Mouse (Mus musculus) midbrain, embryonic 15.5 days (tissue): ENCODE results near the gene Me1. TPM values are rescaled to one million over a fixed set of nuclear protein-coding genes. Genes with fewer than 3 reads are reported as not detected.

Experiments used
- ATAC-seq: fragments of 200-750 bp; cut with Nextera tagmentation; replicated peaks from 2 replicates; pipeline ENCODE4 v1.8.0; 2017; ENCODE audit warnings: moderate TSS enrichment
- H3K27ac ChIP-seq: fragments of 300-500 bp; sonication (generic); 2 replicates; pipeline ENCODE4 v1.5.1; 2015; ENCODE audit warnings: mild to moderate bottlenecking, inconsistent platforms
- H3K27me3 ChIP-seq: fragments of 300-500 bp; sonication (generic); replicated peaks from 2 replicates; pipeline ENCODE4 v1.6.1; 2015; ENCODE audit warnings: inconsistent platforms
- H3K36me3 ChIP-seq: fragments of 300-500 bp; sonication (generic); replicated peaks from 2 replicates; pipeline ENCODE4 v1.6.1; 2015; ENCODE audit warnings: inconsistent platforms
- H3K4me1 ChIP-seq: fragments of 300-500 bp; sonication (generic); 2 replicates; pipeline ENCODE4 v1.6.1; 2015; ENCODE audit warnings: inconsistent platforms
- H3K4me2 ChIP-seq: fragments of 300-500 bp; sonication (generic); 2 replicates; pipeline ENCODE4 v1.6.1; 2015; ENCODE audit warnings: inconsistent platforms, mild to moderate bottlenecking, moderate library complexity
- H3K4me3 ChIP-seq: fragments of 300-500 bp; sonication (generic); 2 replicates; pipeline ENCODE4 v1.5.1; 2015; ENCODE audit warnings: mild to moderate bottlenecking, inconsistent platforms
- H3K9ac ChIP-seq: fragments of 300-500 bp; sonication (generic); 2 replicates; pipeline ENCODE4 v1.6.1; 2015; ENCODE audit warnings: mild to moderate bottlenecking, inconsistent platforms
- H3K9me3 ChIP-seq: fragments of 300-500 bp; sonication (generic); 2 replicates; pipeline ENCODE4 v1.6.1; 2016; ENCODE audit warnings: inconsistent platforms
- whole genome bisulfite sequencing: fragments of 180-500 bp; shearing (Covaris S2); methylation state at CpG from one replicate; pipeline ENCODE4 v1.1.7; 2015; ENCODE audit warnings: mixed read lengths; 5-methylcytosine and 5-hydroxymethylcytosine counted together
- polyA plus RNA-seq: library from polyadenylated mRNA; unstranded; fragments of >200 nt; fragmentation: Nextera tagmentation; extraction: Ambion mirVana; gene quantifications from 2 replicates; pipeline ENCODE4 v1.2.1, GENCODE M21; 2015

The Me1 gene
- polyA plus RNA-seq, 1 experiment from 2014 or later = 40.6 TPM

DNA sequence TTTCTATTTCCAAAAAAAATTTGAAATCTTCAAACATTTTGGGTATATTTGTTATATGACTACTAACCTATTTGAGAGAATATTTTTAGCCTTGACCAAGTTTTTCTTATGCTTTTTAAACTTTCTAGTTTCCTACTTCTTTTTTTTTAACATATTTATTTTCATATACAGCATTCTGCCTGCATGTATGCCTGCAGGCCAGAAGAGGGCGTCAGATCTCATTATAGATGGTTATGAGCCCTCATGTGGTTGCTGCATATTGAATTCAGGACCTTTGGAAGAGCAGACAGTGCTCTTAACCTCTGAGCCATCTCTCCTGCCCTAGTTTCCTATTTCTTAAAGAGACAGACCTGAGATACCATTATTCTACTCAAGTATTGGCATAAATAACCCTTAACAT, 48.9 kb downstream of the Me1 start:
- H3K4me2 ChIP-seq = no peak overlapping the region
- no peaks in the 10 kb centered on the region for H3K4me1 ChIP-seq
- WGBS = 2% methylated on average over 1 of the region's 1 CpGs
- H3K4me3 ChIP-seq = no peak overlapping the region
- H3K27ac ChIP-seq = no peak overlapping the region
- no peak overlapping the region for H3K9ac ChIP-seq
- no peaks in the 10 kb centered on the region for H3K27me3 ChIP-seq
- no peaks in the 10 kb centered on the region for H3K36me3 ChIP-seq
- H3K9me3 ChIP-seq = no peaks in the 10 kb centered on the region
- ATAC-seq = no peak

GRCm38 (mm10) chr9:86643497-86643896, 52.3 kb downstream of the Me1 start:
- no peaks in the 10 kb centered on the region for H3K4me1 ChIP-seq
- no peak overlapping the region for H3K4me3 ChIP-seq
- H3K9me3 ChIP-seq = no peaks in the 10 kb centered on the region
- 91% methylated on average over 4 of the region's 4 CpGs for WGBS
- ATAC-seq = no peak
- no peak overlapping the region for H3K4me2 ChIP-seq
- no peaks in the 10 kb centered on the region for H3K27me3 ChIP-seq
- no peak overlapping the region for H3K9ac ChIP-seq
- no peaks in the 10 kb centered on the region for H3K36me3 ChIP-seq
- H3K27ac ChIP-seq = no peak overlapping the region

- no peaks in the 10 kb centered on the region for H3K36me3 ChIP-seq
- no peak overlapping the region for H3K27ac ChIP-seq
- no peaks in the 10 kb centered on the region for H3K4me1 ChIP-seq
- 59% methylated on average over 6 of the region's 6 CpGs for WGBS
- H3K9me3 ChIP-seq = no peaks in the 10 kb centered on the region
- H3K9ac ChIP-seq = no peak overlapping the region
- no peak overlapping the region for H3K4me3 ChIP-seq
- H3K4me2 ChIP-seq = no peak overlapping the region
- H3K27me3 ChIP-seq = no peaks in the 10 kb centered on the region
- ATAC-seq = no peak
Measured at GRCm38 (mm10) chr9:86638771-86639170, 57.0 kb downstream of the Me1 start.

- no peak overlapping the region for H3K27ac ChIP-seq
- ATAC-seq = no peak
Measured at GRCm38 (mm10) chr9:86631153-86631552, 64.6 kb downstream of the Me1 start.

GRCm38 (mm10) chr9:86630352-86630931, 65.3 kb downstream of the Me1 start:
- no peaks in the 10 kb centered on the region for H3K4me1 ChIP-seq
- H3K27ac ChIP-seq = no peak overlapping the region
- no peaks in the 10 kb centered on the region for H3K9me3 ChIP-seq
- no peaks in the 10 kb centered on the region for H3K27me3 ChIP-seq
- H3K9ac ChIP-seq = no peak overlapping the region
- WGBS = 78% methylated on average over 5 of the region's 5 CpGs
- no peak overlapping the region for H3K4me2 ChIP-seq
- H3K36me3 ChIP-seq = no peaks in the 10 kb centered on the region
- no peak for ATAC-seq
- no peak overlapping the region for H3K4me3 ChIP-seq

More at GRCm38 (mm10) chr9:86631153-86631552, 64.6 kb downstream of the Me1 start:
- Histone ChIP-seq H3K4me3 (no peak overlapping the region), H3K36me3 (no peaks in the 10 kb centered on the region), H3K9me3 (no peaks in the 10 kb centered on the region), H3K4me2 (no peak overlapping the region), H3K27me3 (no peaks in the 10 kb centered on the region), H3K4me1 (no peaks in the 10 kb centered on the region), H3K9ac (no peak overlapping the region)
- WGBS = 89% methylated on average over 7 of the region's 7 CpGs

- Histone ChIP-seq H3K4me1 (no peaks in the 10 kb centered on the region), H3K27ac (no peak overlapping the region), H3K4me3 (no peak overlapping the region), H3K36me3 (no peaks in the 10 kb centered on the region), H3K4me2 (no peak overlapping the region), H3K9ac (no peak overlapping the region), H3K27me3 (no peaks in the 10 kb centered on the region), H3K9me3 (no peaks in the 10 kb centered on the region)
- no peak for ATAC-seq
- 83% methylated on average over 6 of the region's 6 CpGs for WGBS
Measured at GRCm38 (mm10) chr9:86629379-86629778, 66.4 kb downstream of the Me1 start.

DNA sequence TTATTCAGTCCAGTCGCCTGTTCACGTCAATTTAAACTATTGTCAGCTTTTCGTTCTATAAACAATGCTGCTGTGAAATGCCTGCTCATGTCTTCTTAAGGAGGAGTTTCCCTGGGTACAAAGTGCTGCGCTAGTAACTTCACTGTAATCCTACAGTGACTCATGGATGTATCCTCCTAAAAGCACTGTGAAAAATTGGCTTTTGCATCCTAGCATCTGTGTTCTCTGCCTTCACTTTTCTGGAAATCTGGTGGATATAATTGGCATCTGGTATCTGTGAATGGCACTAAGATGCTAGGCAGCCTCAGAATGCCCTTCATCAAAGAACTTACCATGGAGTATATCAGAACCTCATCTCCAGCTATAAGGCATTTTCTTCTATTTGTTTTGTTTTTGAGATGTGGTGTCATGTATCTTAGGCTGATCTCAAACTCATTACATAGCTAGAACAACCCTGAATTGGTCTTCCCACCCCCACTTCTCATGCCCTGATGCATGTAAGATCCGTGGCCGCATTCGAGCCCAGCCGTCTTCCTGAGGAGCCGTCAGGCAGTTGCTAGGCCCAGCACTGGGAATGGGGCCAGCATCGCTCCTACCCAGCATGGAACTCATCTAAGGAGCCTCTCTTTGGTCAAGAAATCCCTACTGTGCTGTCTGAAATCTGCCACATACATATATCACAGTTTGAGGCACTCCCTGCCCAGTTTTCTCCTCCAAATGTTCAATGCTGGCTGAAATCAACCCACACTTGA, 67.8 kb downstream of the Me1 start:
- Histone ChIP-seq H3K4me3 (no peak overlapping the region), H3K4me2 (no peak overlapping the region), H3K27me3 (no peaks in the 10 kb centered on the region), H3K27ac (no peak overlapping the region), H3K4me1 (no peaks in the 10 kb centered on the region), H3K36me3 (no peaks in the 10 kb centered on the region), H3K9ac (no peak overlapping the region), H3K9me3 (no peaks in the 10 kb centered on the region)
- ATAC-seq = no peak
- WGBS = 80% methylated on average over 10 of the region's 10 CpGs

- 61% methylated on average over 3 of the region's 3 CpGs for WGBS
- H3K27ac ChIP-seq = no peak overlapping the region
- no peak overlapping the region for H3K9ac ChIP-seq
- H3K27me3 ChIP-seq = no peaks in the 10 kb centered on the region
- H3K36me3 ChIP-seq = no peaks in the 10 kb centered on the region
- no peaks in the 10 kb centered on the region for H3K4me1 ChIP-seq
- no peak overlapping the region for H3K4me3 ChIP-seq
- H3K4me2 ChIP-seq = no peak overlapping the region
- H3K9me3 ChIP-seq = no peaks in the 10 kb centered on the region
- ATAC-seq = no peak
Measured at GRCm38 (mm10) chr9:86626906-86627305, 68.8 kb downstream of the Me1 start.

GRCm38 (mm10) chr9:86624781-86625180, 71.0 kb downstream of the Me1 start:
- Histone ChIP-seq H3K9ac (no peak overlapping the region), H3K4me3 (no peak overlapping the region), H3K4me1 (no peaks in the 10 kb centered on the region), H3K36me3 (no peaks in the 10 kb centered on the region), H3K4me2 (no peak overlapping the region), H3K9me3 (no peaks in the 10 kb centered on the region), H3K27me3 (no peaks in the 10 kb centered on the region), H3K27ac (no peak overlapping the region)
- no peak for ATAC-seq
- 88% methylated on average over 6 of the region's 6 CpGs for WGBS

DNA sequence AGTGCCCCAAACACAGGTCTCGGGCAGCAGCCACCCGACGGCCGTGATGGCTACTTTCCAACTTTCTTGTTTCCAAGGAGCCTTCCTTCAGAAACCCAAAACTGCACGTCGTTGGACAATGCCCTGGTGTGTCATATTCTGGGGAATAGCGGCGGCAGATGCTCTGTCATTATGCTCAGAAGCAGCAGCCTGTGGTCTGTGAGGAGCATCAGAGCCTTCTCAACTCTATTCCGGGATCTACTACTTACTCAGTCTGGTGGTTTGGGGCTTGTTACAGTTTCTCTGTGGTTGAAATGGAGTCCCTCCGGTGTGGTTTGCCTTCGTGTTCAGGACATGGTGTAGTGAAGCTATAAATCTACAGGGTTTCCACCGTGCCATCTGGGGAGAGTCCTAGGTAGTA, 71.7 kb downstream of the Me1 start:
- ATAC-seq = no peak
- no peaks in the 10 kb centered on the region for H3K9me3 ChIP-seq
- H3K4me2 ChIP-seq = no peak overlapping the region
- no peaks in the 10 kb centered on the region for H3K36me3 ChIP-seq
- no peak overlapping the region for H3K9ac ChIP-seq
- no peaks in the 10 kb centered on the region for H3K27me3 ChIP-seq
- H3K4me1 ChIP-seq = peaks cover 3% of the 10 kb centered on the region; the same call in 1 of the 2 replicates
- WGBS = 86% methylated on average over 12 of the region's 12 CpGs
- H3K4me3 ChIP-seq = no peak overlapping the region
- H3K27ac ChIP-seq = no peak overlapping the region

DNA sequence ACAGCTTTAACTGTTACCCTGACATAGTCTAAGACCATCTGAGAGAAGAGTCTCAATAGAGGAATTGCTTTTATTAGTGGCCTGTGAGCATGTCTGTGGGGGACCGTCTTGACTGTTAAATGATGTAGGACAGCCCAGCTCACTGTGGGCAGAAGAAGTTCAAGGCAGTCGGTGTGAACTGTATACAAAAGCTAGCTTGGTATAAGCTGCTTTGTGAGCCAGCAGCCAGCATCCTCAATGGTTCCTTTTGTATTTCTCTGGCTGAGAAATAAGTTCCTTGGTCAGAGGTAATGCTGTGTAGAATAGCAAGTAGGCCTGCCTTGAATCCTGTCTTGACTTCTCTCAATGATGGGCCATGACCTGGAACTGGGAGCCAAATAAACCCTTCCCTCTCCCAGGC, 73.7 kb downstream of the Me1 start:
- Histone ChIP-seq H3K9me3 (no peaks in the 10 kb centered on the region), H3K4me1 (peaks cover 3% of the 10 kb centered on the region; the same call in 1 of the 2 replicates), H3K4me3 (no peak overlapping the region), H3K4me2 (no peak overlapping the region), H3K36me3 (no peaks in the 10 kb centered on the region), H3K27me3 (no peaks in the 10 kb centered on the region), H3K27ac (no peak overlapping the region), H3K9ac (no peak overlapping the region)
- WGBS = 15% methylated on average over 2 of the region's 2 CpGs
- peak; percentile 53 for ATAC-seq

DNA sequence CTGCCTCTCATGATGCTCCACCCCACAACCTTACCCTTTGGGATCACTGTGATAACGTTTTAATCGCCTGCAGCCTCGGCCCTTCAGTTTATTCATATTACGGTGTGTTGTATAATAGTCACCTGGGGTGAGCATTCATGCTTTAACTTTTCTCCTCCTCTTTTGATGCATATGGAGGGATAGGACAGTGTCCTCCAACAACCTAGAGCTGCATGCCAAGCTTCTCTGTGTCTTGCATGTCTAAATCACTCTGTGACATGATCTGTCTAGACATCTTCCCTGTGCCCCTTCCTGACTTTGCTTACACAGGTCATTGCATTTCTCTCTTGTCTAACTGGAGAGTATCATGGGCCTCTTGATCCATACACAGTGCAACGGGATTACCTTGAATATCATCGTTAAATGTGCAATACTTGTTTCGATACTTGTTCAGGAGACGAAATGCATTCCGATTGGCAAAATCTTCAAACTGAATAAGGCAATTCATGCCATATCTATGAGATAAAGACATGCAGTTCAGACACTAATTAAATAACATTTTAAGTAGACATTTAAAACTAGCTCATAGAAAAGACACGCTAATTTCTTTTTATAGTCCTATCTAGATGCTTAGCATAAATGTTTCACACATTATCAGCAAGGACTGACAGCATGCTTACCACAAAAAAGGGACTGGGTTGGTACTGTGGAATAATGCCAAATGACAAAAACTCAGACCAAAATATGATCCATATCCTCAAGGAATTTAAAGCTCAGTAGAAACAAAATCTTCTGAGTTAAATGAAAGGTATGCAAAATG, 76.2 kb downstream of the Me1 start:
- no peaks in the 10 kb centered on the region for H3K36me3 ChIP-seq
- no peaks in the 10 kb centered on the region for H3K9me3 ChIP-seq
- 59% methylated on average over 10 of the region's 10 CpGs for WGBS
- no peak overlapping the region for H3K9ac ChIP-seq
- no peak for ATAC-seq
- H3K4me3 ChIP-seq = no peak overlapping the region
- H3K27me3 ChIP-seq = no peaks in the 10 kb centered on the region
- peaks cover 3% of the 10 kb centered on the region; the same call in 1 of the 2 replicates for H3K4me1 ChIP-seq
- no peak overlapping the region for H3K27ac ChIP-seq
- no peak overlapping the region for H3K4me2 ChIP-seq
